Mouse (Mus musculus) brain, embryonic 14.5 days (tissue): ENCODE measurements around the gene Efhc2. TPM values are rescaled to one million over a fixed set of nuclear protein-coding genes. Genes with fewer than 3 reads are reported as not detected.

Experiments used
- DNase-seq: peaks from one replicate; pipeline ENCODE4 v3.0.0-alpha.2; 2011; ENCODE audit warnings: low read depth
- CTCF ChIP-seq: fragments of 200-500 bp; IDR thresholded peaks from 2 replicates; pipeline ENCODE4 v1.5.1; 2012; ENCODE audit warnings: inconsistent platforms, mild to moderate bottlenecking, moderate library complexity, borderline replicate concordance; ENCODE audit not compliant: insufficient read depth, insufficient read length; ENCODE audit errors: extremely low read depth
- POLR2A ChIP-seq: fragments of 200-500 bp; IDR thresholded peaks from 2 replicates; pipeline ENCODE4 v1.6.1; 2012; ENCODE audit warnings: mild to moderate bottlenecking, inconsistent platforms, borderline replicate concordance; ENCODE audit not compliant: poor library complexity, insufficient read depth, insufficient read length, severe bottlenecking; ENCODE audit errors: extremely low read depth
- polyA plus RNA-seq: library from polyadenylated mRNA; depleted of rRNA; stranded (reverse); fragments of >200 nt; gene quantifications from 2 replicates; pipeline ENCODE4 v1.2.3, GENCODE M21; 2012; rRNA removed

Gene Efhc2
- polyA plus RNA-seq, result 0.78 and 1.1 TPM in 2 replicates

DNA sequence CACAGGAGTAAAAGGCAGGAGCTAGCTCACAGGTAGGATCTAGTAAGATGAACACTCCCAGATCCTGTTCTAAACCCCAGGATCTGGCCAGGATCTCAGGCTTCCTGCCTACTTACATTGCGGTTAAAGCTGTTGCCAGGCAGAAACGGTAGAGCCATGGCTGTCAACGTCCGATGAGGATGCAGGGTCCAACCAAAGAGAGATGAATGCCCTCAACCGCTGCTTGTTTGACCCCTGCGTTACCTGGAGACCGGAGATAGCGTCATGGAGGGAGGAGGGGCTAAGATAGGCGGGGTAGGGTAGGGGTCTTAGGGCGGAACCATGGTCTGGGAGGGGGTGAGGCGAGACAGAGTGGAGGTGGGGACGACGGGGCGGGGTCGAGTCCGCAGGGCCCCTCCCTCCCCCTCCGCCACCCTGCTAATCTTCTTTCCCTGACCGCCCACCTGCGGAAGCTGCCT is at the start of gene Efhc2:
Gene Efhc2 (minus strand): TSS at position 243 of the 458 bp plus-strand sequence.
- peak; percentile 32 for DNase-seq
- TF ChIP-seq POLR2A (no peak), CTCF (no peak)

DNA sequence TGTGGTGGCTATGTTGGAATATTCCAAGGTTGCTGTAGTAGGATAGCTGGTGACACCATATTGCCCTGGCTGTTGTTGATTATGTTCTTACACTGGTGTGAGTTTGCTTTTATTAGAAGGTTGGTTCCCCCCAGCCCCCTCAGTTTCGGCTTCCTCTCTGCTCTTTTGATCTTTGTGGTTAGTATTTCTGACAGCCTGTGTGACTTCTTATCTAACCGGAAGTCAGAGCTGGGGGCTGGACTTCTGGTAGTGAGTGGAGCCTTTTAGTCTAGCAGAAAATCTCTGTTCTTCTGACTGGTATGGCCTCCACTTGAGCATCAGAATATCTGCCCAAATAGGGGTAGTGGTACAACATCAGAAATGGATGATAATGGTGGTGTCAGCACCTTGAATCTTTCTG is 45.9 kb upstream of the Efhc2 start:
- TF ChIP-seq CTCF (no peak), POLR2A (no peak)

DNA sequence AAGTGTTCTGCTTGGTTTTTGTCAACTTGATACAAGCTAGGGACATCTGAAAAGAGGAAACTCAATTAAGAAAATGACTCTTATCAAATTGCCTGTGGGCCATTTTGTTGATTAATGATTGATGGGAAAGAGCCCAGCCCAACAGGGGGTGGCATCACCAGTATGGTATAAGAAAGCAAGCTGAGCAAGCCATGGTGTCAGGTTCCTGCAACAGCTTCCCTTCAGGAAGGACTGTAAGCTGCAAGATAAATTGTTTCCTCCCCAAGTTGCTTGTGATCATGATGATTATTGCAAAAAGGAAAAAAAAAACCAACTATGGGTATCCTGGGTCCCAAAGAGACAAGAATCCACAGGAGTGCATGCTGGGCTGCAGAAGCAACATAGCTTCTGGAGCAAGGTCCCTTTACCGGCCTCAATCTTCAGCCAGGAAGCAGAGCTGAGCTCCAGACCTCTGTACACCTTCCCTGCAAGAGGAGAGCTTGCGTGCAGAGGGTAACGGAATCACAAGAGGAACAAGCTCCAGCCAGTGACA is 18.8 kb downstream of the Efhc2 start:
- no peak for DNase-seq
- no peak for TF ChIP-seq POLR2A
- no peak for TF ChIP-seq CTCF

More for the DNA sequence above, 45.9 kb upstream of the Efhc2 start:
- no peak for DNase-seq

DNA sequence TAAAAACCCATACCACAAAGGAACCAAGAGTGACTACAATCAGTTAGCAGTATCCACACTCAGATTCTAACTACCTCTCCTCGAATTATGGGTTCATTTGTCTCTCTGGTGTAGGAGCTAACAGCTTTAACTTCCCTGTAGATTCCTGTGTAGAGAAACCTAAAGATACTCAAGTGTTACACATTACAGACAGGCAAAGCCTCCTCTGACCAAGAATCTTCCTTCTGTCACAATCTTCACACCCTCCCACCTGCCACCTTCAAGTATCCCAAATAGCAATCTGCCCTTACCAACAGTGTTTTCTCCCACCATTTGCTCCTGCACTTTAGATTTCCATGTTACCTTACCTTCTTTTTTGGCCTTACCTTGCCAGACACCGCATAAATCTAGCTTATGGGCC is 35.3 kb downstream of the Efhc2 start:
- DNase-seq, result no peak
- TF ChIP-seq POLR2A, result no peak
- no peak for TF ChIP-seq CTCF

DNA sequence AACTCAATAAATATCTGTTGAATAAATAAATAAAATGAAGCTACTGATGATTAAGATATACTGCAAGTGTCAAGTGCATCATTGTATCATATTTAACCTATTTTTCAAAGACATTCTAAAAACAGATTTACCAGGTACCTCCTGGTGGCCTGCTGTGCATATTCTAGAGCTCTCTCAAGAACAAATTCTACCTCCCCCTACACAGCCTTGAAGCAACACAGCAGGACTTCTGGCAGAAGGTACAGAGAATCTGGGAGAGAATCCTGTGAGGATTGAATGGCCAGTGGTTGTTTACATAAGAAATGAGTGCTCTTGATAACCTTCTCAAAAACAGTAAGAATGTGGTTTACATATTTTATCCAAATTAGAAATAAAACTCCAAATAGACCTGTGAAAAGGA is 94.0 kb downstream of the Efhc2 start:
- TF ChIP-seq POLR2A, result no peak
- TF ChIP-seq CTCF, result no peak
- DNase-seq, result no peak

DNA sequence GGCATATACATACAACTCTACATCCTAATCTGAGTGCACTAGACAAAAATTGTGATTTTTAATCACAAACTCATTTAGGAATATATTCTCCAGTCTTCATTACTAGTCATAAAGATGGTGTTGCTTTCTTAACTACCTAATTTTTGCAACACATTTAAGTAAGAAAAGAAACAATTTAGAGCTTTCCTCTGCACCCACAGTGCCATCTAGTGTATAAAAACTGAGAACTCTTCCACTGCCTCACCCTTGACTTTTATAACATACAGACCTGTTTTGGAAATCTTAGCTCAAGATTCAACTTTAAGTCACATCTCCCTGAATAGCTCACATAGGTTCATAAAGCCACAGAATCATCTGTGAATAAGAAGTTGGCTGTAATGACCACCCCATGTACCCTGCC is 101.7 kb downstream of the Efhc2 start:
- TF ChIP-seq POLR2A, result no peak
- peak; percentile 20 for DNase-seq

GRCm38 (mm10) chrX:17213515-17213914 is 105.7 kb downstream of the Efhc2 start:
- TF ChIP-seq CTCF (no peak), POLR2A (no peak)
- DNase-seq, result peak; percentile 2

DNA sequence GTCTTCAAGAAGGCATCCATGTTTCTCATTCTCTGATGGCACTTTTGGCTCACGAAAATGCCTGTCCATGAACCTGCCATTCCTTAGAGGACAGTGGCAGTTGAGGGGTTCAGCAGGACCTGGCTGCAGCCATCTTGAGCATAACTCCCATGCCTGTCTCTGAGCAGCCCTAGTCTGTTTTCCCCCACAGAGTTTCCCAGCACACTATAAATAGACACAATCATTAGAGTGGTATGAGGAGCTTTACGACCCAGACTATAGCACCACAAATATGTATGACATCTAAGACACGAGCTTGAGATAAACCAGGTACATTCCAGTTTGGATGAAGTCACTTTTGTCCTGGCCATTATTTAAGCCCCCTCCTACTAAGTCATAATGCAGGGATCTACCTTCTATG is 143.4 kb downstream of the Efhc2 start:
- no peak for TF ChIP-seq POLR2A
- TF ChIP-seq CTCF, result no peak

DNA sequence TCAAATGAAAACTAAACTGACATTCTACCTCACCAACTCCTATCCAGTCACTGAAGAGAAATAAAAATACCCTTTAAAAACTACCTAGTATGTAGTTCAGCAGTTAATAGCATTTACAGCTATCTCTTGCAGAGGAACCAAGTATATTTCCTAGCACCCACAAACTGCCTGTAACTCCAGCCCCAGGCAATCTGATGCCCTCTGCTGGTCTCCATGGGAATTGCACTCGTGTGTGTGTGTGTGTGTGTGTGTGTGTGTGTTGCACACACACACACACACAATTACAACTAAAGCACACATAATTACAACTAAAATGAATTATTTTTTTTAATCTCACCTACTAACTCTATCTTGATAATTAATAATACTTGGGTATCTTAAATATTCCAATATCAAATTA is 153.5 kb downstream of the Efhc2 start:
- peak; percentile 13; the same call in 1 of the 2 replicates for TF ChIP-seq CTCF
- no peak for TF ChIP-seq POLR2A

More for the DNA sequence above, 143.4 kb downstream of the Efhc2 start:
- DNase-seq, result no peak

More for the DNA sequence above, 153.5 kb downstream of the Efhc2 start:
- no peak for DNase-seq
